Mouse (Mus musculus) megakaryocyte-erythroid progenitor cell, adult 5-6 weeks (primary cell): Measurements from ENCODE around the gene Ap2m1. TPM values are rescaled to one million over a fixed set of nuclear protein-coding genes. Genes with fewer than 3 reads are reported as not detected.
"Not testable (repeated sequence)": the region's sequence is repeated elsewhere in the genome, so short reads cannot be mapped to it uniquely, and the experiment has no call there.

Experiments
- ATAC-seq: replicated peaks from 2 replicates; pipeline ENCODE4 v1.8.0; 2016; ENCODE audit warnings: mild to moderate bottlenecking, inconsistent platforms; ENCODE audit not compliant: severe bottlenecking, poor library complexity, low FRiP score, low TSS enrichment
- total RNA-seq, 2 experiments: library from RNA; stranded (forward) in 1 of 2; stranded (reverse) in 1 of 2; fragments of 200-1000, 215-1000 nt in 1 of 2; fragments of >200 nt in 1 of 2; fragmentation: Nextera tagmentation in 1 of 2; gene quantifications; 2 replicates each; pipeline ENCODE4 v1.2.3; 2014 to 2017

Gene Ap2m1
- total RNA-seq (2014; fragmentation: Nextera tagmentation), result 166 and 200 TPM in 2 replicates
- 113 and 150 TPM in 2 replicates for total RNA-seq (2017)

DNA sequence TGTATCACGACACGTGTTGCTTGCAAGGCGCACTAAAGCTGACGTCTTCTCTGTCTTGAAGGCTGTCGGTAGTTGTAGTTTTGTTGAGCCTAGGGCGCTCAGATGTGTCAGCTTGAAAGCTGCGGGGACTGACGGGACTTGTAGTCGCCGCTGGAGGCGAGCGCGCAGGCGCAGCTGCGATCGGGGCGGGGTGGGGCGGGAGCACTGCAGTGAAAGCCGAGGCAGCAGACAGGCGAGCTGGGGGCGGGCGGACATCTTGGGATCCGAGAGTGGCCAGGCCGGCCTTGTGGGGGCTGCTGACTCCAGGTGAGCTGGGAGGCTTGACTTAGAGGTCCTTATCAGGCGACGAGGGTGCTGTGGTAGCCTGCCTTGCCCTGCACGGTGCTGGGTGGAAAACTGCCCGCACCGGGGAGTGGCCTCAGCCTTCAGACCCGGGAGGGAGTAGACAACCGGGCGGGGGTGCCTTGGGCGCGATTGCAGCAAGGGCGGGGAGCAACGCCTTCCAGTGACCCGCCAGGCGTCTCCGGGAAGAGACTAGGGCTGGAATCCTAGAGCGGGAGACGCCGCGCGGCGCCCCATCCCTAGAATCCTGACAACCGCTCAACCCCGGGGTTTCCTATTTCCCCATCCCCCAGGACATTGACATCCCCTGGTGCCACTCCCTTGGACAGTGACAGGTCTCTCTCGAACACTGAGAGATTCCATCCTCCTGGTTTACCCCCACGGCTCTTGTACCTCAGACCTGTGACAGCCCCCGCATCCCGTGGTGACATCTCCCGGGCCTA, at the start of gene Ap2m1:
Ap2m1 (plus strand) TSS at position 183 of the 785 bp plus-strand sequence.
- peak; percentile 98 for ATAC-seq

DNA sequence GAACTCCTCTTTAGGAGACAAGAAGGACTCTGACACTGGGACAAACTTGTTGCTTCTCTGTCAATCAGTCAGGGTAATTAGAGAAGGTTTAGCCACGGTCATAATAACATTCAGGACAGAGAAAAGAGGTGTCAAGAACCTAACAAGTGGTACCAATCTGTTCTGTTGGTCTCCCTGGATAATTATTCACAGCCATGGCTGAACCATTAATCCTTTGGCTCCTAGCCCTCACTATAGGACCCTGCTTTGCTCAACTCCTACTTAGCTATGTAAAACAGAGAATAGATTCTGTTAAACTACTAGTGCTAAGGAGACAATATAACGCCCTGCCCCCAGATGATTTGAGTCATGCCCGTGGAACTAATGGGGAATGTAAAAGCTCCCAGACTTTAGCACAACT, 49.2 kb upstream of the Ap2m1 start:
- no peak for ATAC-seq

DNA sequence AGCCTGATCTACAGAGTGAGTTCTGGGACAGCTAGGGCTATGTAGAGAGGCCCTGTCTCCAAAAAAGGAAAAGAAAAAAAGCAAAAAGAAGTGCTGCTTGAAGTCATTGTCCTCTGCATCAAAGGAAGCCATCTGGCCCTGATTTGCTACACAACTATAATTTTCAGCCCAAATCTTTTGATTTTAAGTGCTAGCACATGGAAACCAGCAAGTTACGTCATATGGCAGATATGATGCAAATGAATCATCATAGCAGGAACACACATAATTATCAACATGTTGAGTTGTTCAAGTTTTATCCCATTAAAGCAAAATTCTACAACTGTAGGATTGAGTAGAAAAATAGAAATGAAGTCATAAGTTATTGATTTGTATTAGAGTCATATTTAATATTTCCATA, 47.1 kb upstream of the Ap2m1 start:
- no peak for ATAC-seq

DNA sequence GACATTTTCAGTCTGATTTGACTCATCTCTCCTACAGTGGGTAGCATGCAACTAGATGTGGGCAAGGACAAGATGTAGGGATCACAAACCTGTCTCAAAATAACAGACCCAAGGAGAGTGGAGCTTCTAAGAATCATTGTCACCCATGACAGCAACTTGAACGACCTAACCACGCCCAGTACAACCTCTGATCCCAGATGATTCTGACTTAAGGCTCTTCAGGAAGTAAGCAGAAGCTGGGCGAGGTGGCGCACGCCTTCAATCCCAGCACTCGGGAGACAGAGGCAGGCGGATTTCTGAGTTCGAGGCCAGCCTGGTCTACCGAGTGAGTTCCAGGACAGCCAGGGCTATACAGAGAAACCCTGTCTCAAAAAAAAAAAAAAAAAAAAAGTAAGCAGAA, 46.5 kb upstream of the Ap2m1 start:
- ATAC-seq, result not testable (repeated sequence)

DNA sequence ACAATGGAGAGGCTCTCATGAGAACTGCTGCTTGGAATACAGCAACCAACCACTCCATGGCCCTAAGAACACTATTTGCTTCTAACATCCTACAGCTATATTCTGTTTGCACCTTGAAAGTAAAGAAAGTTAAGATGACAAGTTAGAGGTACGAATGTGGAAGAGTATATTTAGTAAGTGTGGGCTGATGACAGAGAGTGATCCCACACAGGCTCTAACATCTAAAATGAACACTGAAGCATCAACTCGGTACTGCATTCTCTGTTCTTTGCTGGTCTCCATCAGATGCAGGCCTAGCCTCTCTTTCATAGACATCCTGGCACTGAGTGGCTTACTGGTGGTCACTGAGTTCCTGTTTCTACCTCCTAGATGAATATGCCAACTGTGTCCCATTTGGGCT, 46.0 kb upstream of the Ap2m1 start:
- no peak for ATAC-seq

DNA sequence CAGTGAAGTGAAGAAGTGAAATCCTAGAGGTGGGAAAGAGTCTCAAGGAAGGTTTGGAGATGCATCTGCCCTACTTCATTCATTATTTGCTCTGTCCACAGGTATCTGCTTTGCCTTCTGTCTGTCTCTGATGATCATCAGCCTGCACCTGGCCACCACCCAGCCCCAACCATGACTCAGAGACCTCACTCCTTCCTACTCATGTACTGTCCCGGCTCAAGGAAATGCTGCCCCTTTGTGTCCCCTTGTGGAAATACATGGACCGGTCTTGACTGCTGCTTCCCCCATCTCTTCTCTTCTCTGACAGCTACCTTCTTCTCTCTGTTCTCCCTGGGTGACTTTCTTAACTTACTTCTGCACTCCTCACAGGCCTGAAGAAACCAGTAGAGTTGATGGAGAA, 44.7 kb upstream of the Ap2m1 start:
- peak; percentile 84 for ATAC-seq

DNA sequence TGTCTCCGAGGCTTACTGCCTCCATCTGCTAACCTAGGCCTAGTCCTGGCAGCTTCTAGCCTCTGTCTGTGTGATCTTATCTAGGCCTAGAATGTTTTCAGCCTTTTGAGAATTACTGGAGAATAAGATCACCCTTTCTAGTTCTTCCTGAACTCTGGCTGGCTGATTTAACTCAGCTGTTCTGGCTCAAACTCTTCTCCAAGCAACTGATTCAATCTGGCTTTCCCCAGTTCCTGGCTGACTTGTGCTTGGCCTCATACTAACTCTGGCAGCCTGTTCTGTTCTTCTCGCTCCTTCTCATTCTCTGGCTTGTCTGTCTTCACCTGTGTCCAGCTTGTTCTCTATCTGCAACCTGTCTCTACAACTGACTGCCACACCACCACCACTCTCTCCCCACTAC, 44.0 kb upstream of the Ap2m1 start:
- no peak for ATAC-seq

DNA sequence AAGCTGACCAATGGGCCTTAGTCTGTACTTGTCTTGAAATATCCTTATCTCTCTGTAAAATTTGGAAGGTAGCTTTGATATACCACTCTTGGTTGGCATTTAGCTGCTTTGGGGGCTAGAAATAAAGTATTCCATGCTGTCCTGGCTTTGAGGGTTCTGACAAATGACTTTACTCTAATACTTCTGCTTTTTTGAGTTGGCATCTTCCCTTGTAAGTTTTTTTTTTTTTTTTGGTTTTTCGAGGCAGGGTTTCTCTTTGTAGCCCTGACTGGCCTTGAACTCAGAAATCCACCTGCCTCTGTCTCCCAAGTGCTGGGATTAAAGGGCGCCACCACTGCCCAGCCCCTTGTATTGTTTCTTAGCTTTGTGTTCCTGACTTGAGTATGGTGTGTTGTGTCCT, 41.8 kb upstream of the Ap2m1 start:
- ATAC-seq, result no peak

DNA sequence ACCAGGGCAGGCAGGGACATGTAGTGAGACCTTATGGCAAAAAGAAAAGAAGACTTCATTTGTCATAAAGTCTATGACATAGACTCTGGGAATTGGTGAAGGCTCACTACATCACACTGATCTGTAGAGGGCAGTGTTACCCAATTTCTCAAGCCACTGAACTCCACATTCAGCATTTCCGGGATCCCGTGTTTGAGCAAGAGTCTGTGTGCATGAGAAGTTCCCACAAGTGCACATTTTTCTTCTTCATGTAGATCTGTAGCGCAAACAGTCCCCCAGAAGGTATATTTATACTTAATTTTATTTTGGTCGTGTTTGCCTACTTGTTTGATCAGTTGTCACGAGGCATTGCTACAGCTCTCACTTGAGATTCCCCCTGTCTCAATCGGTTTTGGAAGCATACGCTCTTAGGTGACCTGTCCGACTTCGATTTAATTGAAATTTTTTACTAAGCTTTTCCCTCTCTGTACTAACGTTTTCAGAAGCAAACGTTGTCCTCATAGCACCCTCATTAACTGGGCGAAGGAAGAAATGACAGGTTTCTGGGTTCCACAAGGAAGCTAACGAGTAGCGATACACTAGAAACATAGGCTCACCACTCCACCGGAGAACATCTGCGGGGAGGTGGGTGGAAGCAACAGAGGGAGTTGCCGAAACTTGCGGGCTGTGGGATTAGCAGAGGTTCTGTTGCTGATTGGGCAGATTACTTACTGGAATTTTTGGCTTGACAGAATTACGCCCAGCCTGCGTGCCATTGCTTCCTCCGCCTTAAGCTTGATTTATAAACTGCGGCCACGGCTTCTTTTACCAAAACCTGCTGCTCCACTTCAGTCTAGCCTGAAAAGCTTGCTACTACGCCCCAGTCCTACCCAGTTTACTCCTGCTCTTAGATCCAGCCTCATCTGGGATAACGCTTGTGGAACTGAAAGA, 38.3 kb upstream of the Ap2m1 start:
- peak; percentile 54 for ATAC-seq

DNA sequence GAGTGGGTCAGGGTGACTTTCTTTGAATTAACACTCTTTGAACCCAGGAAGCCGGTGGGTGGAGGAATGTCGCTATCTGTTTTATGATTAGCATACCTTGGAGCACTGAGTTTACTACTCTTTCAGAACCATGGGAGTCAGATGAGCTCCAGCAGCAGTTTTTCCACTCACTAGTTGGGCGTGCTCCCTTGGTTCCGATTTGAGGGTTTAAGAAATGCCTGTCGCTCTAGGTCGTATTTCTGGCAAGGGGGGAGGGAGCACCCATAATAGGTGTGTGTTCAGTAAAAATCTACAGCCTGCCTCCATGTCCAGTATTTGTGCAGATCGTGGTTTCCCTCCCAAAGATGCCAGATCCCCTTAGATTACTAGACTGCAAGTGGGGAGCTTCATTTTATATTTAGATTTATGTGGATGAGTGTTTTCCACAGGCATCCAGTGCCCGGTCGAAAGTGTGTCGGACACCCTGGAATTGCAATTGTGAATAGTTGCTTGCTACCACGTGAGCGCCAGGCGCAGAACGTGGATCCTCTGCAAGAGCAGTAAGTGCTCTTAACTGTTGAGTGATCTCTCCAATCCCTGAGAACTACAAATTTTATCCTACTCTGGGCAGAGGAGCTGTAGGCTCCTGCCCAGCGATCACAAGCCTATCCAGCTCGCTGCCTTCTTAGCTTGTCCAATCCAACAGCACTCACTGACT, 37.1 kb upstream of the Ap2m1 start:
- ATAC-seq, result 0 out of 2 replicates have a peak, but pooled peaks have one; percentile 2

DNA sequence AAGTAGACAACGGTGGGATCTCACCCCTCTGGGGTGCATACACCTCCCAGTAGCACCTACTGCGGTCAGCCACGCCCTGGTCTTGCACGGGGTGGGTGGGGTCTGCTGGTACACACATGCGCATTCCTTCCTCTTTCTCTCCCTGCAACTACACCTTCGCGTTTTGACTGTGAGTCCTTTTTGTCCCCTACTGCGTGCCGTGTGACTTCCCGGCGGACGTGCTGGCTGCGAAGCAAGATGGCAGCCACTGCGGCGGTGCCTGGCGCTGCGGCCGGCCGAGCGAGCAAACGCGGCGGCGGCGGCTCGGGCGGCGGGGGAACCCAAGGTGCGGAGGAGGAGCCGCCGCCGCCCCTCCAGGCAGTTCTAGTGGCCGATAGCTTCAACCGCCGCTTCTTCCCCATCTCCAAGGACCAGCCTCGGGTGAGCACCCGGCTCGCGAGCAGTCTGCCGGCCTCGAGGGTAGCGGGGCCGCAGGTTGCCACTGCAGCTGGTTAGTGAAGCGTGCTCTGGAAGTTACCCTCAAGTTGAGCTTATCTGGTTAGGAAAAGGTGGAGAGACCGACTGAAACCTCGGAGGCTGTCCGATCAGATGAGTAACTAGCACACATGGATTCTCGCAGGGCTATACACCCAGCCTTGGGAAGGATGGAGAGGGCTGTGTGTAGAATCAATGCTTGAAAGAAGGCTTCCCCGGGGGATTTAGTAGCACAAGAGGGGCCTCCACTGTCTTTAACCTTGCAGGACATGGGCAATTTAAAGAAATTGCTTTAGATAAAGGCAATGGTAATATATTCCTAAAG, 36.4 kb upstream of the Ap2m1 start, which contains the start of gene Eif2b5:
Eif2b5 (plus strand) TSS at position 141 of the 799 bp plus-strand sequence.
- peak; percentile 88 for ATAC-seq

DNA sequence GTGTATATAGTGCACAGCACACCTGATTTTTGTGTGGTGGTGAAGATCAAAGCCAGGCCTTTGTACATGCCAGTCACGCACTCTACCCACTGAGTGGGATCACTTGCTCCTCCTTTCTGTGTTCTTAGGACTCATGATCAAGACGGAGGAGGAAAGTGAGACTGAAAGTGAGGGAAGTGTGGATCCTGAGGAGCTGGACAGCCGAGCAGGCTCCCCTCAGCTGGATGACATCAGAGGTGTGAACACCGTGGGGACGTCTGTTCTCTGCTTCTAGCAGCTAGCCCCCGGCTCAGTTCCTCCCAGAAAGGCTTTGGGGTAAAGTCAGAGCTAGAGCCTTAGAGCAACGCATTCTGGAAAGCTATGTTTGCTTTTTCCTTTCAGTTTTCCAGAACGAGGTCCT, 29.3 kb upstream of the Ap2m1 start:
- ATAC-seq, result no peak

DNA sequence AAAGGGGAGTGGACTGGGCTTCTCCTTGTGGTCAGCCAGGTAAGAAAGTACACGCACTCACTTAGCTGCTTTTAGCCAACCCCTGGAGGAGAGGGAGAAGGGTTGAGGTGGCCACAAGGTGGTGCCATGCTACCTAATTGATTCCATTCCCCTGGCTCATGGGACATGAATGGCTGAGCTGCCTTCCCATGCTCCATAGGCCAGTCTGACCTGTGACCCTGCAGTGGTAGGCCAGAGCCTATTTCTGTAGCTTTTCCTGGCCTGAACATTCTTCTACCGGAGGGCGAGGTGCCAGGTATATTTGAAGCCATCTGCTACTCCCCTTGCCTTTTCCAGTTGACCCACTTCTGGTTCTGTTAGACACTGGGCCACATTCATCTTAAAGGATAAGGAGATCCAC, 25.9 kb upstream of the Ap2m1 start:
- peak; percentile 58 for ATAC-seq

DNA sequence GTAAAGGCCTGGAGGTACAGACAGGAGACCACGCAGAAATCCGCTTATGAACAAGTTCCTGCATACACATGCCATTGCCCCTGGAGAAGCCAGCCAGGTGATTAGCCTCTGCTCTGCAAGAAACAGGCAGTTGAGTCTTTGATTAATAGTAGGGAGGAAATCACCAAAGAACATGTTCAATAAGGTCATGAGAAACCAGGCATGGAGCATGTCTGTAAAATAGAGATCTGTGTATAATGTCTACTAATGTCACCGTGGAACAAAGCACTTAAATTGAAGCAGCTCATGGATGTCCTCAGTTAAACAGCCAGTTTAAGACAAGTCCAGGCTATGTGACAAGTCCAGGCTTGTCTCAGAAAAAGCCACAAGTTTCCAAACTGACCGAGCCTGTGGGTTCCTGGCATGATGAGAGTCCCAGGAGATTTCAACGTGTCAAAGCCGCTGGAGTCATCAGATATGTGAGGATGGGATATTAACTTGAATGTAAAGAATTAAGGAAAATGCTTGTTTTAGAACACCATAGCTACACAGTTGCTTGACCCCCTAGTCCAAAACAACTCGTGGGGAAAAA, 23.9 kb upstream of the Ap2m1 start:
- ATAC-seq, result no peak

DNA sequence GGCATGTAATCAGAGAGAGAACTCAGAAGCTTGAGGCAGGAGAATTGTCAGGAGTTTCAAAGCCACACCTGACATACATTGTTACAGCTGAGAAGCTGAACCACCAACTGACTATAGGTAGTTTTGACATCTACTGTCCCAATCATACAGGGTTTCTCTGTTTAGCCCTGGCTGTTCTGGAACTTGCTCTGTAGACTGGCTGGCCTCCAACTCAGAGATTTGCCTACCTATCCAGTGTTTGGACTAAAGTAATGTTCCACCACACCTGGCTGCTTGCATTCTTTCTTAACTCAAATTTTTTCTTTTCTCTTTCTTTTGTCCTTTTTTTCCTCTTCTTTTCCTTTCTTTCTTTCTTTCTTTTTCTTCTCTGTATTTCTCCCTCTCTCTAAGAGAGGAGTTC, 19.2 kb upstream of the Ap2m1 start:
- no peak for ATAC-seq

DNA sequence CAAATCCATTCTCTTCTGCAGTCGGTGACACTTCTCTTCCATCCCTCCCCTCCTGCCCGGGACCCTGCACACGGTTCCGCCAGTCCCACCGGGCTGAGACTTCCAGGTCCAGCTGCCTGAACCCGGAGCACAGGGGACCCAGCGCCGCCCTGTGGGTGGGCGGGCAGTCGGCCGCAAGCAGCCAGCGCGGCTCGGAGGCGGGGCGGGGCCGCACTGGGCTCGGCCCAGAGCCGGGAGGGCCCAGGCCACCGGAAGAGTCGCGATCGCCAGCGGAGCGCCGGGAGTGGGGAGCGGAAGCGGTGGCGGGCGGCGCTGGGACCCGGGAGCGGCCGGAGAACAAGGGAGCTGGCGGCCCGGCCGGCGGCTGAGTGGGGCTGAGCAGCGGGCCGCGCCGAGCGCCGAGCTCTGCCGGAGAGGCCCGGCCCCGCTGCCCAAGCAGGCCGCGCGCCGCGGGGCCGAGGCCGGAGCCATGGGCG, 18.5 kb upstream of the Ap2m1 start, which contains the start of gene Dvl3:
Dvl3 (plus strand) TSS at position 257 of the 476 bp plus-strand sequence.
- peak; percentile 91 for ATAC-seq

DNA sequence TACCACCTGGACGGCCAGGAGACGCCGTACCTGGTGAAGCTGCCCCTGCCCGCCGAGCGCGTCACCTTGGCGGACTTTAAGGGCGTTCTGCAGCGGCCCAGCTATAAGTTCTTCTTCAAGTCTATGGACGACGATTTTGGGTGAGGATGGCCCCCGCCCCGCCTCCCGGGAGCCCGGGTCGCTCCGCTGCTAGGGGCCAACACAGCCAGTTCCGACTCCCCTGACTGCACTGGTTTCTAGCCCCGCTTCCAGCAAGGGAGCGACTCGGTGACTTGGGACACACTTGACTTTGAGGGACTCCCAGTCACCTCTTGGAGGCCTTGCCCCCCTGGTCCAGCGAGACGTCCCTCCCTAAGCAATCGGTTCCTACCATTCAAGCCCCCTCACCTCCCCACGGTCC, 18.1 kb upstream of the Ap2m1 start:
- peak; percentile 46 for ATAC-seq

DNA sequence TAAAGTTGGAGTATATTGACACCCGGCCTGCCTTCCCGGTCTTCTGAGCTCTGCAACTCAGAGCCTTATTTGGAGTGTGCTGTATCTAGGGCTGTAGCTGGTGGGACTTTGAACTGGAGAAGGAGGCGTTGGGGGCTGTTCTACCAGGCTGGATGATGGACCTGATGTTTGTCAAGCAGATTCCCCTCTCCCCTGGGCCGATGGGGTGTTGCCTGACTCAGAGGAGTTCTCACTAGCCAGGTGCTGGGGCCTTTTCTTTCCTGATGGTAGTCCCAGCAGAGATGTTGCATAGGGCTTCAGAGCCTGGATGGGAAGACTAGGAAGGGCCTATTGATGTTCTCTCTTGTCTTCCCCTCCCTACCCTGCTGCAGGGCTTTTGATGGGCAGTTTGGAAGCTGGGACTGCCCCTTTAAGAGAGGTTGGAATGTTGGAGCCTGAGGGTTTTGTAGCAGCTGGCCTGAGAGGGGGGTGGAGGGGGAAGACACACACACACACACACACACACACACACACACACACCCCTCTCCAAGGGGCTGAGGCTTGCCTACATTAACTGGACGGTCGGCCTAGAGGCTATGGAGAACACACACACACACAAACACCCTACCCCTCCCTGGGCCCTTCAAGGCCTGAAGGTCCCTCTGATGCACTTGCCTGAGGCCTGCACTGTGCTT, 17.4 kb upstream of the Ap2m1 start:
- peak; percentile 27; the same call in 1 of the 2 replicates for ATAC-seq
